Mouse (Mus musculus): Measurements from ENCODE around the gene Galntl6. TPM values are rescaled to one million over a fixed set of nuclear protein-coding genes. Genes with fewer than 3 reads are reported as not detected.
"Not testable (repeated sequence)": the region's sequence is repeated elsewhere in the genome, so short reads cannot be mapped to it uniquely, and the experiment has no call there.

Gene Galntl6
- polyA plus RNA-seq, 1 experiment from 2014 or later, result 0.20 TPM

- no peak for ATAC-seq
- no peak overlapping the region for H3K4me2 ChIP-seq (replicated peaks; ENCODE audit: low read depth)
- WGBS, result 44% methylated on average over 12 of the region's 12 CpGs
Observed at GRCm38 (mm10) chr8:57772732-57773265, 1139.6 kb downstream of the Galntl6 start.

GRCm38 (mm10) chr8:57767541-57767940 lies 1144.9 kb downstream of the Galntl6 start:
- no peaks in the 10 kb centered on the region for H3K27me3 ChIP-seq (replicated peaks; ENCODE audit: control insufficient read depth, insufficient read depth, low read length)
- no peaks in the 10 kb centered on the region for H3K36me3 ChIP-seq (ENCODE audit: control insufficient read depth, insufficient read depth)
- no peak overlapping the region for H3K27ac ChIP-seq (ENCODE audit: low read depth, low read length)
- H3K9me3 ChIP-seq (ENCODE audit: control insufficient read depth), result no peaks in the 10 kb centered on the region
- no peak for ATAC-seq
- H3K4me2 ChIP-seq (replicated peaks; ENCODE audit: low read depth), result no peak overlapping the region
- no peak overlapping the region for H3K9ac ChIP-seq (ENCODE audit: low read depth, low read length)
- H3K4me1 ChIP-seq (replicated peaks; ENCODE audit: control insufficient read depth, insufficient read depth, low read length), result no peaks in the 10 kb centered on the region
- H3K4me3 ChIP-seq (ENCODE audit: low read depth, low read length), result no peak overlapping the region
- TF ChIP-seq CTCF (IDR thresholded peaks at IDR 0.05; ENCODE audit: low read depth), result no peak
- WGBS, result 48% methylated on average over 2 of the region's 2 CpGs

More at GRCm38 (mm10) chr8:57772732-57773265, 1139.6 kb downstream of the Galntl6 start:
- no peak overlapping the region for H3K4me3 ChIP-seq (ENCODE audit: low read depth, low read length)
- no peaks in the 10 kb centered on the region for H3K36me3 ChIP-seq (ENCODE audit: control insufficient read depth, insufficient read depth)
- H3K4me1 ChIP-seq (replicated peaks; ENCODE audit: control insufficient read depth, insufficient read depth, low read length), result no peaks in the 10 kb centered on the region
- no peak overlapping the region for H3K27ac ChIP-seq (ENCODE audit: low read depth, low read length)
- no peaks in the 10 kb centered on the region for H3K9me3 ChIP-seq (ENCODE audit: control insufficient read depth)
- no peaks in the 10 kb centered on the region for H3K27me3 ChIP-seq (replicated peaks; ENCODE audit: control insufficient read depth, insufficient read depth, low read length)
- H3K9ac ChIP-seq (ENCODE audit: low read depth, low read length), result no peak overlapping the region
- TF ChIP-seq CTCF (IDR thresholded peaks at IDR 0.05; ENCODE audit: low read depth), result no peak

GRCm38 (mm10) chr8:57766471-57767065 lies 1145.9 kb downstream of the Galntl6 start:
- no peak for TF ChIP-seq CTCF (IDR thresholded peaks at IDR 0.05; ENCODE audit: low read depth)
- 51% methylated on average over 10 of the region's 10 CpGs for whole genome bisulfite sequencing
- no peak for ATAC-seq
- Histone ChIP-seq H3K36me3 (ENCODE audit: control insufficient read depth, insufficient read depth) (no peaks in the 10 kb centered on the region), H3K4me1 (replicated peaks; ENCODE audit: control insufficient read depth, insufficient read depth, low read length) (no peaks in the 10 kb centered on the region), H3K27ac (ENCODE audit: low read depth, low read length) (no peak overlapping the region), H3K27me3 (replicated peaks; ENCODE audit: control insufficient read depth, insufficient read depth, low read length) (no peaks in the 10 kb centered on the region), H3K4me2 (replicated peaks; ENCODE audit: low read depth) (peak overlapping the region; percentile 50), H3K9me3 (ENCODE audit: control insufficient read depth) (no peaks in the 10 kb centered on the region), H3K9ac (ENCODE audit: low read depth, low read length) (no peak overlapping the region), H3K4me3 (ENCODE audit: low read depth, low read length) (no peak overlapping the region)

- TF ChIP-seq CTCF (IDR thresholded peaks at IDR 0.05; ENCODE audit: low read depth), result no peak
- H3K9ac ChIP-seq (ENCODE audit: low read depth, low read length), result no peak overlapping the region
- H3K4me2 ChIP-seq (replicated peaks; ENCODE audit: low read depth), result peak overlapping the region; percentile 50
- WGBS, result 17% methylated on average over 13 of the region's 13 CpGs
- no peaks in the 10 kb centered on the region for H3K4me1 ChIP-seq (replicated peaks; ENCODE audit: control insufficient read depth, insufficient read depth, low read length)
- H3K36me3 ChIP-seq (ENCODE audit: control insufficient read depth, insufficient read depth), result no peaks in the 10 kb centered on the region
- no peak for ATAC-seq
- no peaks in the 10 kb centered on the region for H3K27me3 ChIP-seq (replicated peaks; ENCODE audit: control insufficient read depth, insufficient read depth, low read length)
- H3K9me3 ChIP-seq (ENCODE audit: control insufficient read depth), result no peaks in the 10 kb centered on the region
- no peak overlapping the region for H3K4me3 ChIP-seq (ENCODE audit: low read depth, low read length)
- H3K27ac ChIP-seq (ENCODE audit: low read depth, low read length), result no peak overlapping the region
Observed at GRCm38 (mm10) chr8:57765726-57766351, 1146.6 kb downstream of the Galntl6 start.

- 89% methylated on average over 4 of the region's 4 CpGs for WGBS
Observed at GRCm38 (mm10) chr8:57765192-57765591, 1147.2 kb downstream of the Galntl6 start.

GRCm38 (mm10) chr8:57762622-57763021 lies 1149.8 kb downstream of the Galntl6 start:
- H3K9ac ChIP-seq (ENCODE audit: low read depth, low read length); ATAC-seq; H3K4me1 ChIP-seq (replicated peaks; ENCODE audit: control insufficient read depth, insufficient read depth, low read length); H3K36me3 ChIP-seq (ENCODE audit: control insufficient read depth, insufficient read depth); H3K27me3 ChIP-seq (replicated peaks; ENCODE audit: control insufficient read depth, insufficient read depth, low read length); H3K9me3 ChIP-seq (ENCODE audit: control insufficient read depth); H3K4me3 ChIP-seq (ENCODE audit: low read depth, low read length); H3K27ac ChIP-seq (ENCODE audit: low read depth, low read length); H3K4me2 ChIP-seq (replicated peaks; ENCODE audit: low read depth): not testable (repeated sequence)
- WGBS, result 80% methylated on average over 2 of the region's 2 CpGs

More at GRCm38 (mm10) chr8:57765192-57765591, 1147.2 kb downstream of the Galntl6 start:
- Histone ChIP-seq H3K27ac (ENCODE audit: low read depth, low read length) (no peak overlapping the region), H3K4me1 (replicated peaks; ENCODE audit: control insufficient read depth, insufficient read depth, low read length) (no peaks in the 10 kb centered on the region), H3K9me3 (ENCODE audit: control insufficient read depth) (no peaks in the 10 kb centered on the region), H3K4me3 (ENCODE audit: low read depth, low read length) (no peak overlapping the region), H3K36me3 (ENCODE audit: control insufficient read depth, insufficient read depth) (no peaks in the 10 kb centered on the region), H3K9ac (ENCODE audit: low read depth, low read length) (no peak overlapping the region), H3K4me2 (replicated peaks; ENCODE audit: low read depth) (no peak overlapping the region), H3K27me3 (replicated peaks; ENCODE audit: control insufficient read depth, insufficient read depth, low read length) (no peaks in the 10 kb centered on the region)
- TF ChIP-seq CTCF (IDR thresholded peaks at IDR 0.05; ENCODE audit: low read depth), result no peak
- ATAC-seq, result no peak
